Mouse (Mus musculus) liver, embryonic 14 days (tissue): ENCODE results near the gene Zbtb26. TPM values are rescaled to one million over a fixed set of nuclear protein-coding genes. Genes with fewer than 3 reads are reported as not detected.

ENCODE experiments used
- polyA plus RNA-seq: library from polyadenylated mRNA; depleted of rRNA; stranded (reverse); fragments of >200 nt; gene quantifications from 2 replicates; pipeline ENCODE4 v1.2.3, GENCODE M21; 2012; rRNA removed

Gene Zbtb26
- 2.1 and 2.3 TPM in 2 replicates for polyA plus RNA-seq

GRCm38 (mm10) chr2:37442611-37443591 is at the start of gene Zbtb26, which contains the start of the genes Zbtb6 and Rabgap1:
Gene Zbtb26 (minus strand): TSS chr2:37443135.
Gene Zbtb6 (minus strand): TSS chr2:37443171.
Gene Rabgap1 (plus strand): TSS chr2:37443279.

GRCm38 (mm10) chr2:37422306-37423304 is 20.3 kb downstream of the Zbtb26 start, which contains the start of gene Rc3h2:
Gene Rc3h2 (minus strand): TSS chr2:37422903.

Other genes with a start within 250 kb of the Zbtb26 start
- not detected in 2 replicates for gene Olfr366, start 231.6 kb downstream of the Zbtb26 start, polyA plus RNA-seq
- not detected in 2 replicates for gene Olfr368, start 116.6 kb downstream of the Zbtb26 start, polyA plus RNA-seq
- 6.9 and 7.5 TPM in 2 replicates for gene Pdcl, start 83.8 kb downstream of the Zbtb26 start, polyA plus RNA-seq
- 4.3 and 4.7 TPM in 2 replicates for gene Rc3h2, start 20.2 kb downstream of the Zbtb26 start, polyA plus RNA-seq
- 3.8 and 5.0 TPM in 2 replicates for gene Zbtb6, start within 50 bp of the Zbtb26 start, polyA plus RNA-seq
- gene Rabgap1, start 144 bp upstream of the Zbtb26 start, polyA plus RNA-seq = 5.8 and 6.1 TPM in 2 replicates
- gene Gpr21, start 73.2 kb upstream of the Zbtb26 start, polyA plus RNA-seq = 0.03 TPM in 2 replicates